ENCODE assay signal across 9 mouse cellular contexts in the genomic region with DNA sequence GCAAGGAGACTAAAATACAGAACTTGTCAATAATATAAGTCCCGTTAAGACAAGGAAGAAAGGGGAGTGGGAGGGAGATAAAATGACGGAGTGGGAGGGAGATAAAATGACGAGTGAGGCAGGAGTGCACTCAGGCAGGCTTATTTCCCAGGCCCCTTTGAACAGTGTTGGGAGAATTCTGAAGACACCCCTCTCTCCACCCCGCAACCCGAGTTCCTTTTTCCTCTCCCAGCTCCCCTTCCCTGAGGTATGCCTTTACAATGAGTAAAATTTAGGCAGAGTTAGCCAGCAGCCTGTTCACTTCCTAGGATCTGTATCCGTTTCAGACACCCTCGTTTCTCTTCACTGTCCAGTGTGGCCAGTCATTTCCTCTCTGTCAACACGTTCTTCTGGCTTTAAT.
DNase-seq lines count a peak whose midpoint lies in the region; ATAC-seq and TF ChIP-seq lines count a peak whose summit lies in the region.
"Had no signal": no experiment of that assay in that cellular context is flagged by ENCODE, and none has a peak within 500 bp of the region (broad histone marks: within the 10 kb centered on the region; RNA-seq: fewer than 3 reads in every experiment).

No protein-coding gene starts in this region.

- no peak overlapping the region; the same call in 1 of the 2 replicates for H3K4me2 ChIP-seq in kidney, postnatal 0 days (ENCODE audit: low read length)
- peak overlapping the region; percentile 57; the same call in 1 of the 2 replicates for H3K4me2 ChIP-seq in forebrain, embryonic 11.5 days (ENCODE audit: low read depth, low read length, severe bottlenecking)
- H3K4me2 ChIP-seq in hindbrain, embryonic 13.5 days = peak overlapping the region; percentile 55
- peak overlapping the region; percentile 63 for H3K4me2 ChIP-seq in midbrain, embryonic 16.5 days (ENCODE audit: low read length)

- peak; percentile 18 for DNase-seq in kidney, postnatal 0 days (ENCODE audit: low spot score)
- DNase-seq in kidney, postnatal 36 days = no peak
- no peak for DNase-seq in forebrain, embryonic 11.5 days (ENCODE audit: low spot score)
- no peak for DNase-seq in yolk sac, embryonic 10.5 days (ENCODE audit: low spot score)
- DNase-seq in left cerebral cortex, postnatal 10 days (ENCODE audit: extremely low spot score in 1 of 2, low spot score in 2 of 2) = no peak
- DNase-seq: gastrocnemius, postnatal 25 days; lung, adult 2 months had no signal

- no peaks in the 10 kb centered on the region for H3K36me3 ChIP-seq in kidney, postnatal 0 days (ENCODE audit: insufficient read depth, low read length)
- H3K36me3 ChIP-seq in forebrain, embryonic 11.5 days (ENCODE audit: control insufficient read depth, insufficient read depth, low read length) = no peaks in the 10 kb centered on the region
- no peaks in the 10 kb centered on the region for H3K36me3 ChIP-seq in hindbrain, embryonic 13.5 days
- H3K36me3 ChIP-seq in midbrain, embryonic 16.5 days (ENCODE audit: control insufficient read depth, insufficient read depth, low read length) = no peaks in the 10 kb centered on the region

- no peak for ATAC-seq in kidney, postnatal 0 days (replicated peaks; ENCODE audit: low FRiP score, low read depth)
- no peak; the same call in 1 of the 2 replicates for ATAC-seq in forebrain, embryonic 11.5 days (replicated peaks; ENCODE audit: low FRiP score)
- no peak for ATAC-seq in hindbrain, embryonic 13.5 days (ENCODE audit: low FRiP score)
- ATAC-seq in midbrain, embryonic 16.5 days = no peak

- no peaks in the 10 kb centered on the region for H3K9me3 ChIP-seq in kidney, postnatal 0 days (replicated peaks; ENCODE audit: low read length)
- H3K9me3 ChIP-seq in forebrain, embryonic 11.5 days (ENCODE audit: control insufficient read depth, low read length) = no peaks in the 10 kb centered on the region
- no peaks in the 10 kb centered on the region for H3K9me3 ChIP-seq in hindbrain, embryonic 13.5 days
- no peaks in the 10 kb centered on the region for H3K9me3 ChIP-seq in midbrain, embryonic 16.5 days (replicated peaks; ENCODE audit: control insufficient read depth, low read length, poor library complexity, severe bottlenecking)

- H3K4me3 ChIP-seq in kidney, postnatal 0 days (replicated peaks; ENCODE audit: low read depth, low read length) = no peak overlapping the region
- no peak overlapping the region for H3K4me3 ChIP-seq in forebrain, embryonic 11.5 days (ENCODE audit: low read depth, low read length)
- H3K4me3 ChIP-seq in hindbrain, embryonic 13.5 days = no peak overlapping the region
- H3K4me3 ChIP-seq in midbrain, embryonic 16.5 days (ENCODE audit: low read depth, low read length) = no peak overlapping the region

- no peak overlapping the region for H3K27ac ChIP-seq in kidney, postnatal 0 days
- H3K27ac ChIP-seq in forebrain, embryonic 11.5 days (ENCODE audit: low read depth, low read length) = no peak overlapping the region
- peak overlapping the region; percentile 68 for H3K27ac ChIP-seq in hindbrain, embryonic 13.5 days
- H3K27ac ChIP-seq in midbrain, embryonic 16.5 days (ENCODE audit: low read length) = no peak overlapping the region

- intact Hi-C loops in left cerebral cortex, postnatal 10 days (cut with DNase I) = no loop called here

- peaks cover 5% of the 10 kb centered on the region; the same call in 1 of the 2 replicates for H3K27me3 ChIP-seq in kidney, postnatal 0 days (ENCODE audit: insufficient read depth, low read length)
- H3K27me3 ChIP-seq in forebrain, embryonic 11.5 days (ENCODE audit: control insufficient read depth, insufficient read depth, low read length) = peaks cover 2% of the 10 kb centered on the region; the same call in 1 of the 2 replicates
- peaks cover 5% of the 10 kb centered on the region; the same call in 1 of the 2 replicates for H3K27me3 ChIP-seq in hindbrain, embryonic 13.5 days
- H3K27me3 ChIP-seq in midbrain, embryonic 16.5 days (ENCODE audit: control insufficient read depth, insufficient read depth, low read depth, low read length) = no peaks in the 10 kb centered on the region

- TF ChIP-seq CTCF in kidney, postnatal 0 days (IDR thresholded peaks at IDR 0.05; ENCODE audit: low read depth) = no peak

- H3K4me1 ChIP-seq in kidney, postnatal 0 days (replicated peaks; ENCODE audit: insufficient read depth, low read length) = 0 out of 2 replicates have a peak, but pooled peaks cover 3% of the 10 kb centered on the region
- 0 out of 2 replicates have a peak, but pooled peaks cover 2% of the 10 kb centered on the region for H3K4me1 ChIP-seq in forebrain, embryonic 11.5 days (replicated peaks; ENCODE audit: control insufficient read depth, insufficient read depth, low read length)
- peaks cover 39% of the 10 kb centered on the region for H3K4me1 ChIP-seq in hindbrain, embryonic 13.5 days (replicated peaks)
- H3K4me1 ChIP-seq in midbrain, embryonic 16.5 days (ENCODE audit: control insufficient read depth, insufficient read depth, low read length) = peaks cover 21% of the 10 kb centered on the region

- H3K9ac ChIP-seq in kidney, postnatal 0 days (ENCODE audit: low read depth, low read length) = no peak overlapping the region
- no peak overlapping the region for H3K9ac ChIP-seq in forebrain, embryonic 11.5 days (ENCODE audit: low read length)
- 0 out of 2 replicates have a peak overlapping the region, but pooled peaks have one; percentile 8 for H3K9ac ChIP-seq in hindbrain, embryonic 13.5 days
- no peak overlapping the region for H3K9ac ChIP-seq in midbrain, embryonic 16.5 days (ENCODE audit: low read depth, low read length)

- 3% methylated on average over 8 of the region's 8 CpGs for WGBS in kidney, postnatal 0 days
- 12% methylated on average over 8 of the region's 8 CpGs for WGBS in forebrain, embryonic 11.5 days
- WGBS in hindbrain, embryonic 13.5 days = 12% methylated on average over 8 of the region's 8 CpGs
- 11% methylated on average over 8 of the region's 8 CpGs for WGBS in midbrain, embryonic 16.5 days
